Mouse (Mus musculus) kidney, embryonic 15.5 days (tissue): ENCODE results near the gene Gpr176. TPM values are rescaled to one million over a fixed set of nuclear protein-coding genes. Genes with fewer than 3 reads are reported as not detected.

Experiments
- microRNA-seq: library from miRNA; unstranded; fragments of <30 nt; microRNA quantifications from one replicate; pipeline ENCODE4, GENCODE M21; 2016
- polyA plus RNA-seq: library from polyadenylated mRNA; unstranded; fragments of >200 nt; fragmentation: Nextera tagmentation; extraction: Ambion mirVana; gene quantifications from 2 replicates; pipeline ENCODE4 v1.2.1, GENCODE M21; 2015

The Gpr176 gene
- polyA plus RNA-seq, 1 experiment from 2014 or later = 1.4 TPM

Small RNA genes within 50 kb of the gene (microRNA-seq; reads per million reads assigned to microRNA genes)
- gene Gm22800 = not detected

Other genes with a start within 250 kb of the Gpr176 start
- 0.93 and 1.2 TPM in 2 replicates for gene Fsip1, start 116.5 kb downstream of the Gpr176 start, polyA plus RNA-seq
- gene Eif2ak4, start 15.2 kb upstream of the Gpr176 start, polyA plus RNA-seq = 12.3 and 13.8 TPM in 2 replicates
- gene Srp14, start 106.3 kb upstream of the Gpr176 start, polyA plus RNA-seq = 224 and 241 TPM in 2 replicates
- gene Bmf, start 176.3 kb upstream of the Gpr176 start, polyA plus RNA-seq = 7.6 and 8.2 TPM in 2 replicates
- gene Bub1b, start 224.8 kb upstream of the Gpr176 start, polyA plus RNA-seq = 98.5 and 103 TPM in 2 replicates